Mouse (Mus musculus) neural tube, embryonic 14.5 days (tissue): Measurements from ENCODE around the gene Cited4. TPM values are rescaled to one million over a fixed set of nuclear protein-coding genes. Genes with fewer than 3 reads are reported as not detected.

Experiments
- ATAC-seq: fragments of 200-750 bp; cut with Nextera tagmentation; 2 replicates; pipeline ENCODE4 v1.8.0; 2017; ENCODE audit warnings: low read depth, mild to moderate bottlenecking, moderate TSS enrichment, moderate library complexity
- H3K27ac ChIP-seq: fragments of 300-500 bp; sonication (generic); 2 replicates; pipeline ENCODE4 v1.5.1; 2014; ENCODE audit warnings: low read depth, mild to moderate bottlenecking, control low read depth, low read length, moderate library complexity, mixed read lengths
- H3K27me3 ChIP-seq: fragments of 300-500 bp; sonication (generic); 2 replicates; pipeline ENCODE4 v1.6.1; 2014; ENCODE audit warnings: low read length; ENCODE audit not compliant: control insufficient read depth, insufficient read depth
- H3K36me3 ChIP-seq: fragments of 300-500 bp; sonication (generic); 2 replicates; pipeline ENCODE4 v1.6.1; 2014; ENCODE audit warnings: low read length, mixed read lengths; ENCODE audit not compliant: control insufficient read depth, insufficient read depth
- H3K4me1 ChIP-seq: fragments of 300-500 bp; sonication (generic); 2 replicates; pipeline ENCODE4 v1.6.1; 2014; ENCODE audit warnings: low read length; ENCODE audit not compliant: control insufficient read depth, insufficient read depth
- H3K4me2 ChIP-seq: fragments of 300-500 bp; sonication (generic); 2 replicates; pipeline ENCODE4 v1.6.1; 2014; ENCODE audit warnings: mild to moderate bottlenecking, low read depth, low read length, control low read depth
- H3K4me3 ChIP-seq: fragments of 300-500 bp; sonication (generic); 2 replicates; pipeline ENCODE4 v1.5.1; 2014; ENCODE audit warnings: low read depth, low read length, control low read depth, mixed read lengths
- H3K9ac ChIP-seq: fragments of 300-500 bp; sonication (generic); replicated peaks from 2 replicates; pipeline ENCODE4 v1.6.1; 2014; ENCODE audit warnings: low read depth, mild to moderate bottlenecking, control low read depth, low read length, mixed read lengths
- H3K9me3 ChIP-seq: fragments of 300-500 bp; sonication (generic); 2 replicates; pipeline ENCODE4 v1.6.1; 2016; ENCODE audit warnings: low read length; ENCODE audit not compliant: control insufficient read depth
- WGBS: fragments of 180-500 bp; shearing (Covaris S2); extraction: QIAGEN DNeasy Blood & Tissue Kit; methylation state at CpG from one replicate; pipeline ENCODE4 v1.1.7; 2014; 5-methylcytosine and 5-hydroxymethylcytosine counted together
- polyA plus RNA-seq: library from polyadenylated mRNA; unstranded; fragments of >200 nt; fragmentation: Nextera tagmentation; extraction: Ambion mirVana; gene quantifications from 2 replicates; pipeline ENCODE4 v1.2.1, GENCODE M21; 2014

The Cited4 gene
- 0.64 and 1.4 TPM in 2 replicates for polyA plus RNA-seq

GRCm38 (mm10) chr4:120666358-120667024 is at the start of gene Cited4:
Cited4 (plus strand) TSS chr4:120666572.
- peak; percentile 83 for ATAC-seq
- peaks cover 9% of the 10 kb centered on the region for H3K27me3 ChIP-seq
- H3K9me3 ChIP-seq, result no peaks in the 10 kb centered on the region
- WGBS, result under 1% methylated on average over 33 of the region's 50 CpGs
- H3K36me3 ChIP-seq, result no peaks in the 10 kb centered on the region
- peak within 1 kb of the TSS; percentile 44 for H3K4me3 ChIP-seq
- peak within 1 kb of the TSS; percentile 100 for H3K4me2 ChIP-seq
- peak within 1 kb of the TSS; percentile 57 for H3K9ac ChIP-seq
- peaks cover 10% of the 10 kb centered on the region; the same call in 1 of the 2 replicates for H3K4me1 ChIP-seq
- H3K27ac ChIP-seq, result no peak within 1 kb of the TSS

DNA sequence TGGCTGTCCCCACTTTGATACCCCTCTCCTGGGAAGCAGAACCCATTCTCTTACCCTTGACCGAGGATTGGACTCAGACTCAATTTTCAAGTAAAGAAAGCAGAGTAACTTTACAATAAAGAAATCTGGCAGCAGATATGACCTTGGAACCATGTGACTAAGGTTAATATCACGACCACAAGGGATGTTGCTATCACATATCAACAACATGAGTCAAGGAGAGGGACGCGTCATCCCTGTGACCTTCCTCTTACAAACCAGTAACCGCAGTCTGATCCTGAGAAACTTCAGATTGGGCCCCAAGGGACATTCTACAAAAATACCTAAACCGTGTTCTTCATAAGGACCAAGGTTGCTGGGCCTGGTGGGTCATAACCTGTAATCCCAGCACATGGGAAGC is 38.6 kb upstream of the Cited4 start:
- no peaks in the 10 kb centered on the region for H3K27me3 ChIP-seq
- no peaks in the 10 kb centered on the region for H3K36me3 ChIP-seq
- H3K4me3 ChIP-seq, result no peak overlapping the region
- WGBS, result 87% methylated on average over 6 of the region's 6 CpGs
- ATAC-seq, result no peak
- H3K9ac ChIP-seq, result no peak overlapping the region
- no peak overlapping the region for H3K4me2 ChIP-seq
- no peaks in the 10 kb centered on the region for H3K9me3 ChIP-seq
- H3K27ac ChIP-seq, result no peak overlapping the region
- no peaks in the 10 kb centered on the region for H3K4me1 ChIP-seq

GRCm38 (mm10) chr4:120630218-120630931 is 36.0 kb upstream of the Cited4 start:
- ATAC-seq, result no peak
- Histone ChIP-seq H3K4me3 (no peak overlapping the region), H3K4me1 (no peaks in the 10 kb centered on the region), H3K9me3 (no peaks in the 10 kb centered on the region), H3K9ac (no peak overlapping the region), H3K27ac (no peak overlapping the region), H3K36me3 (no peaks in the 10 kb centered on the region), H3K4me2 (no peak overlapping the region), H3K27me3 (no peaks in the 10 kb centered on the region)
- WGBS, result 75% methylated on average over 8 of the region's 8 CpGs

DNA sequence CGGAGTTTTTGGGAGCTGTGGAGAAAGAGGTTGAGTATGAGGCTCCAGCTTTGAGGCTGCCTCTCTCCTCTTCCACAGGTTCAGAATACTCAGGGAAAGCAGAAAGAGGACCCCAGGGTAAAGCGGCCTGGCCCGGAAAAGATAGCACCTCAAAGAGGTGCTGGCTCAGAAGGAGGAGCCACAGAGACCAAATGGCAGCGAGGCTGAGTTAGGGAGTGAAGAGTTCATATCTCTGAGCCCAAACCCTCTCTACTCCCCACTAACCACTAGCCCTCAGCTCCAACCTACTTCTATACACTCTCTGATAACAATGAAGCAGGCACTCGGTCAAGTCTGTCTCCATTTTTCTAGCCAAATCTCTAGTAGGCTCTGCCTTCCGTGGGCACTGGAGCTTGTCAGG is 34.5 kb upstream of the Cited4 start:
- Histone ChIP-seq H3K27ac (no peak overlapping the region), H3K9ac (no peak overlapping the region), H3K27me3 (no peaks in the 10 kb centered on the region), H3K36me3 (no peaks in the 10 kb centered on the region), H3K4me2 (no peak overlapping the region), H3K4me1 (no peaks in the 10 kb centered on the region), H3K9me3 (no peaks in the 10 kb centered on the region), H3K4me3 (no peak overlapping the region)
- no peak for ATAC-seq
- WGBS, result 69% methylated on average over 6 of the region's 6 CpGs

DNA sequence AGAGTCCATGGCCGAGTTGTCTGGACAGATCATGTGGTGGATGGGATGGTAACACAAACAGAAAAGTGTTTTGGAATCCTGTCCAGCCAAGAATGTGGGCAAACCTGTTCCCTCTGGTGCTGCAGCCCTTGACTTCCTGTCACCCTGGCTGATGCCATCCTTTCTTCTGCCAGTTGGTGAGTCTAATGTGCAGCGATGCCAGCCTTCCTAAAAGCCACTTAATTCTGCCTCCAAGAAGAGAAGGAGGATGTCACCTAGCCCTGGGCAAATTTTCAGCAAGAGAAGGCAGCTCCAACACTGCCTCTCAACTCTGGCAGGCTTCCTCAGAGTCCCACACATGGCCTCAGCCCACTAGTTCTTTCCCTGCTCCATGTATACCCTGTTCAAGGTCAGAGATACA is 31.0 kb upstream of the Cited4 start:
- H3K27me3 ChIP-seq, result no peaks in the 10 kb centered on the region
- H3K27ac ChIP-seq, result no peak overlapping the region
- no peak for ATAC-seq
- H3K4me1 ChIP-seq, result no peaks in the 10 kb centered on the region
- H3K9me3 ChIP-seq, result no peaks in the 10 kb centered on the region
- H3K9ac ChIP-seq, result no peak overlapping the region
- H3K4me2 ChIP-seq, result no peak overlapping the region
- no peaks in the 10 kb centered on the region for H3K36me3 ChIP-seq
- H3K4me3 ChIP-seq, result no peak overlapping the region
- 76% methylated on average over 2 of the region's 2 CpGs for WGBS

DNA sequence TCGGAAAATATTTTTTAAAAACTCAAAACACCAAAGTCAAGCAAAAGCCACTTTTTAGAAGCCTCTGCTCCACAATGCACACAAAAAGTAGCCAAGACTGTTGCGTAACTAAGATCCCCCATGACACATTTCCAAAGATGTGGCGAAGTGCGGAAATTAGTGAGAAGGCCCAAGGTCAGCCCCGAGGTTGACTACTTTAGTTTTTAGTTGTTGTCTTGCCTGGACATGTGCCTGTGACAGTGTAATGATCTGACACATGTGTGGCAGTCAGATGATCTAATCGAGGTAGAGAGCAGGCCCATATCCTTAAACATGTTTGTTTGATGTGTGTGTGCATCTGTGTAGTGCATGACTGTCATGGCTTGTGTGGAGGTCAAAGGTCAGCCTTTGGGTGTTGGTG is 24.4 kb upstream of the Cited4 start:
- no peak overlapping the region for H3K27ac ChIP-seq
- no peaks in the 10 kb centered on the region for H3K36me3 ChIP-seq
- 93% methylated on average over 6 of the region's 6 CpGs for whole genome bisulfite sequencing
- no peak overlapping the region for H3K4me2 ChIP-seq
- H3K27me3 ChIP-seq, result no peaks in the 10 kb centered on the region
- H3K4me3 ChIP-seq, result no peak overlapping the region
- no peaks in the 10 kb centered on the region for H3K9me3 ChIP-seq
- no peaks in the 10 kb centered on the region for H3K4me1 ChIP-seq
- no peak for ATAC-seq
- H3K9ac ChIP-seq, result no peak overlapping the region

- H3K9ac ChIP-seq, result no peak overlapping the region
- no peaks in the 10 kb centered on the region for H3K36me3 ChIP-seq
- no peak for ATAC-seq
- H3K27ac ChIP-seq, result no peak overlapping the region
- H3K4me2 ChIP-seq, result no peak overlapping the region
- 89% methylated on average over 3 of the region's 3 CpGs for WGBS
- no peaks in the 10 kb centered on the region; the same call in 1 of the 2 replicates for H3K27me3 ChIP-seq
- H3K4me3 ChIP-seq, result no peak overlapping the region
- no peaks in the 10 kb centered on the region for H3K9me3 ChIP-seq
- no peaks in the 10 kb centered on the region for H3K4me1 ChIP-seq
Measured at GRCm38 (mm10) chr4:120643899-120644298, 22.5 kb upstream of the Cited4 start.

- peak overlapping the region; percentile 91 for H3K4me2 ChIP-seq
- no peak overlapping the region for H3K27ac ChIP-seq
- H3K9me3 ChIP-seq, result no peaks in the 10 kb centered on the region
- ATAC-seq, result peak; percentile 77
- H3K4me3 ChIP-seq, result peak overlapping the region; percentile 49
- 4% methylated on average over 55 of the region's 55 CpGs for WGBS
- H3K4me1 ChIP-seq, result 0 out of 2 replicates have a peak, but pooled peaks cover 6% of the 10 kb centered on the region
- H3K9ac ChIP-seq, result peak overlapping the region; percentile 70
- H3K36me3 ChIP-seq, result no peaks in the 10 kb centered on the region
- H3K27me3 ChIP-seq, result no peaks in the 10 kb centered on the region; the same call in 1 of the 2 replicates
Measured at GRCm38 (mm10) chr4:120649369-120650207, 16.8 kb upstream of the Cited4 start.
